Mouse (Mus musculus) granulocyte monocyte progenitor cell, adult 5-6 weeks (primary cell): ENCODE results near the gene Zfp672. TPM values are rescaled to one million over a fixed set of nuclear protein-coding genes. Genes with fewer than 3 reads are reported as not detected.

Source experiments
- ATAC-seq: replicated peaks from 2 replicates; pipeline ENCODE4 v1.8.0; 2016; ENCODE audit warnings: mild to moderate bottlenecking, moderate TSS enrichment, inconsistent platforms; ENCODE audit not compliant: poor library complexity, severe bottlenecking
- total RNA-seq, 2 experiments: library from RNA; stranded (forward) in 1 of 2; stranded (reverse) in 1 of 2; fragments of 200-712, 200-1000 nt in 1 of 2; fragments of >200 nt in 1 of 2; fragmentation: Nextera tagmentation in 1 of 2; gene quantifications; 2 replicates each; pipeline ENCODE4 v1.2.3; 2014 to 2017

Gene Zfp672
- total RNA-seq, 2 experiments from 2014 or later = 19.5 to 22.6 TPM

GRCm38 (mm10) chr11:58292791-58293190 lies 37.3 kb downstream of the Zfp672 start:
- ATAC-seq = no peak

- no peak for ATAC-seq
Measured at GRCm38 (mm10) chr11:58290812-58291211, 39.3 kb downstream of the Zfp672 start.

DNA sequence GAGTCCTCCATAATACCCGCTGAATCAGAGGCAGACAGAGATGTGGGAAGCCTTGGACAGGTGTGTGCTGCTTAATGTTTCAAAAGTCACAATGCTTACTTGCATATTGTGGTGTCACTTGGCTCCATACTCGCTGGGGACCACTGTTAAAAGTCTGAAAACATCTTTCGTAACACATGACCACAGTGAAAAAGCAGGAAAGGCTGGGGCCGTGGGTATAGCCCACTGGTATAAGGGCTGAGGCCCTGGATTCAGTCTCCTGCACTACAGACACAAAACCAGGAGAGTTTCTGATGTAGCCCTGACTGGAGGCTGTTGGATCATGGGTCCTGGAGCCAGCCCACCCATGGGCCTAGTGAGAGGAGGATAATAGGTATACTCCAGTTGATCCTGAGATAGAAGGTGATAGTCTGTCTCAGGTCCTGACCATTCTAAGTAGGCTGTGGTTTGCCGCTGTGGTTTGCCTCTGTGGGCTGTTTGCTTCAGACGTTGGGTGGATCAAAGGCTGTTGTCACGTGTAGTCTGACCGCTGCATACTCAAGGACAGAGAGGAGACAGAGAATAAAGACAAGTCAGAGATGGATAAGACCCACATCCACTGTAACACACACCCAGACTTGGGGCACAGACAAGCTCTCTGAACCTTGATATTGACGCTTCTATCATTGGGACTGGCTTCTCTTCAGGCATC lies 40.0 kb downstream of the Zfp672 start:
- ATAC-seq = peak; percentile 81

GRCm38 (mm10) chr11:58282518-58282917 lies 47.6 kb downstream of the Zfp672 start:
- ATAC-seq = peak; percentile 28; the same call in 1 of the 2 replicates

- ATAC-seq = peak; percentile 61
Measured at GRCm38 (mm10) chr11:58281970-58282496, 48.1 kb downstream of the Zfp672 start.

GRCm38 (mm10) chr11:58275756-58276155 lies 54.4 kb downstream of the Zfp672 start:
- peak; percentile 89 for ATAC-seq

DNA sequence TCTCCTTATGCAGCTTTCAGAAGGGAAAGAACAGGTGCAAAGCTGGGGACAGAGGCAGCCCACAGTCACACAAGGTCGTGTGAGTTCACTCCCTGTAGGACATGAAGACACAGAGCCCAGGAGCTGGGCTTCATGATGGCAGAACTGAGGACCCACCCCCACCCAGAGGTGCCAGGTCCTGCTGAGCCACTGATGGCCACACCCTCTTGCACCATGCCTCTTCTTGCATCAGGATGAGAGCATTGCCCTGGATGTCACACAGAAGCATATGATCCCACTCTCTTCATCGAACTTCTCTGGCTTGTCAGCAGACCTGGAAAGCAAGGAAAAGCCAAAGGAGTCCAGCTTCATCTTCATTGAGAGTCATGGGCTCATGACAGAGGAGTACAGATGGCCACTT lies 55.6 kb downstream of the Zfp672 start, which contains the start of gene 4930438A08Rik:
Gene 4930438A08Rik, plus strand, starts transcription at position 228 of the 400 bp plus-strand sequence.
- ATAC-seq = peak; percentile 77

GRCm38 (mm10) chr11:58268285-58268684 lies 61.9 kb downstream of the Zfp672 start:
- ATAC-seq = no peak

Other genes starting within 250 kb of the Zfp672 start
- gene Gm12248, start 237.2 kb downstream of the Zfp672 start, total RNA-seq (2014; fragmentation: Nextera tagmentation) = not detected in 2 replicates
- 0.21 TPM in 1 of 2 replicates, not detected in the other for gene Gm12248, start 237.2 kb downstream of the Zfp672 start, total RNA-seq (2017)
- gene Cnot8, start 226.2 kb downstream of the Zfp672 start, total RNA-seq (2014; fragmentation: Nextera tagmentation) = 79.5 and 85.5 TPM in 2 replicates
- 117 and 126 TPM in 2 replicates for gene Cnot8, start 226.2 kb downstream of the Zfp672 start, total RNA-seq (2017)
- gene Gemin5, start 161.8 kb downstream of the Zfp672 start, total RNA-seq (2014; fragmentation: Nextera tagmentation) = 23.7 and 26.5 TPM in 2 replicates
- gene Gemin5, start 161.8 kb downstream of the Zfp672 start, total RNA-seq (2017) = 29.6 and 31.4 TPM in 2 replicates
- gene Mrpl22, start 158.7 kb downstream of the Zfp672 start, total RNA-seq (2014; fragmentation: Nextera tagmentation) = 77.4 and 92.5 TPM in 2 replicates
- gene Mrpl22, start 158.7 kb downstream of the Zfp672 start, total RNA-seq (2017) = 58.4 and 65.0 TPM in 2 replicates
- gene Igtp, start 130.8 kb downstream of the Zfp672 start, total RNA-seq (2014; fragmentation: Nextera tagmentation) = 8.5 and 9.6 TPM in 2 replicates
- 8.7 and 11.8 TPM in 2 replicates for gene Igtp, start 130.8 kb downstream of the Zfp672 start, total RNA-seq (2017)
- gene Irgm2, start 130.7 kb downstream of the Zfp672 start, total RNA-seq (2014; fragmentation: Nextera tagmentation) = 5.2 and 5.4 TPM in 2 replicates
- gene Irgm2, start 130.7 kb downstream of the Zfp672 start, total RNA-seq (2017) = 4.2 and 6.3 TPM in 2 replicates
- gene 4930438A08Rik, start 55.5 kb downstream of the Zfp672 start, total RNA-seq (2014; fragmentation: Nextera tagmentation) = 2.2 TPM in 1 of 2 replicates, not detected in the other
- gene 4930438A08Rik, start 55.5 kb downstream of the Zfp672 start, total RNA-seq (2017) = 2.8 and 4.7 TPM in 2 replicates
- 35.3 and 35.8 TPM in 2 replicates for gene Zfp692, start 23.3 kb downstream of the Zfp672 start, total RNA-seq (2014; fragmentation: Nextera tagmentation)
- gene Zfp692, start 23.3 kb downstream of the Zfp672 start, total RNA-seq (2017) = 22.7 and 27.7 TPM in 2 replicates
- 4.5 and 10.7 TPM in 2 replicates for gene Sh3bp5l, start 385 bp upstream of the Zfp672 start, total RNA-seq (2014; fragmentation: Nextera tagmentation)
- gene Sh3bp5l, start 385 bp upstream of the Zfp672 start, total RNA-seq (2017) = 10.3 and 17.8 TPM in 2 replicates
- not detected in 2 replicates for gene Lypd8, start 48.7 kb upstream of the Zfp672 start, total RNA-seq (2014; fragmentation: Nextera tagmentation)
- not detected in 2 replicates for gene Lypd8, start 48.7 kb upstream of the Zfp672 start, total RNA-seq (2017)
- not detected in 2 replicates for gene 1810065E05Rik, start 90.8 kb upstream of the Zfp672 start, total RNA-seq (2014; fragmentation: Nextera tagmentation)
- not detected in 2 replicates for gene 1810065E05Rik, start 90.8 kb upstream of the Zfp672 start, total RNA-seq (2017)
- not detected in 2 replicates for gene Gm12253, start 102.2 kb upstream of the Zfp672 start, total RNA-seq (2014; fragmentation: Nextera tagmentation)
- gene Gm12253, start 102.2 kb upstream of the Zfp672 start, total RNA-seq (2017) = not detected in 2 replicates
- gene Lypd9, start 122.6 kb upstream of the Zfp672 start, total RNA-seq (2014; fragmentation: Nextera tagmentation) = not detected in 2 replicates
- gene Lypd9, start 122.6 kb upstream of the Zfp672 start, total RNA-seq (2017) = not detected in 2 replicates
- gene Olfr30, start 131.9 kb upstream of the Zfp672 start, total RNA-seq (2014; fragmentation: Nextera tagmentation) = not detected in 2 replicates
- gene Olfr30, start 131.9 kb upstream of the Zfp672 start, total RNA-seq (2017) = not detected in 2 replicates
- gene Olfr332, start 162.2 kb upstream of the Zfp672 start, total RNA-seq (2014; fragmentation: Nextera tagmentation) = not detected in 2 replicates
- gene Olfr332, start 162.2 kb upstream of the Zfp672 start, total RNA-seq (2017) = not detected in 2 replicates
- gene Olfr331, start 172.2 kb upstream of the Zfp672 start, total RNA-seq (2014; fragmentation: Nextera tagmentation) = not detected in 2 replicates
- not detected in 2 replicates for gene Olfr331, start 172.2 kb upstream of the Zfp672 start, total RNA-seq (2017)
- gene Olfr330, start 204.5 kb upstream of the Zfp672 start, total RNA-seq (2014; fragmentation: Nextera tagmentation) = not detected in 2 replicates
- not detected in 2 replicates for gene Olfr330, start 204.5 kb upstream of the Zfp672 start, total RNA-seq (2017)
- not detected in 2 replicates for gene Olfr329-ps, start 216.1 kb upstream of the Zfp672 start, total RNA-seq (2014; fragmentation: Nextera tagmentation)
- not detected in 2 replicates for gene Olfr329-ps, start 216.1 kb upstream of the Zfp672 start, total RNA-seq (2017)
- gene Olfr328, start 225.3 kb upstream of the Zfp672 start, total RNA-seq (2014; fragmentation: Nextera tagmentation) = not detected in 2 replicates
- not detected in 2 replicates for gene Olfr328, start 225.3 kb upstream of the Zfp672 start, total RNA-seq (2017)
- gene Olfr224, start 240.2 kb upstream of the Zfp672 start, total RNA-seq (2014; fragmentation: Nextera tagmentation) = not detected in 2 replicates
- not detected in 2 replicates for gene Olfr224, start 240.2 kb upstream of the Zfp672 start, total RNA-seq (2017)
- gene Olfr325, start 247.4 kb upstream of the Zfp672 start, total RNA-seq (2014; fragmentation: Nextera tagmentation) = not detected in 2 replicates
- gene Olfr325, start 247.4 kb upstream of the Zfp672 start, total RNA-seq (2017) = not detected in 2 replicates